Mouse (Mus musculus) ES-E14 (cell line): ENCODE results near the gene Lingo1. TPM values are rescaled to one million over a fixed set of nuclear protein-coding genes. Genes with fewer than 3 reads are reported as not detected.

Experiments
- DNase-seq: peaks from one replicate; pipeline ENCODE4 v3.0.0-alpha.2; 2013; ENCODE audit warnings: low read depth, low spot score
- H3K27ac ChIP-seq: 2 replicates; pipeline ENCODE4 v1.5.1; 2012; ENCODE audit warnings: low read depth, mild to moderate bottlenecking, low read length, moderate library complexity, mixed read lengths; ENCODE audit not compliant: poor library complexity, insufficient read depth, severe bottlenecking
- H3K36me3 ChIP-seq: 2 replicates; pipeline ENCODE4 v1.6.1; 2012; ENCODE audit warnings: mild to moderate bottlenecking, low read length, moderate library complexity, mixed read lengths; ENCODE audit not compliant: control insufficient read depth, poor library complexity, insufficient read depth, severe bottlenecking
- H3K4me1 ChIP-seq, 2 experiments: fragments of 150-350 bp in 1 of 2; sonication (generic) in 1 of 2; 2 replicates each; pipeline ENCODE4 v1.6.1; 2012; ENCODE audit warnings: low read length in 2 of 2, mild to moderate bottlenecking in 1 of 2, mixed read lengths in 1 of 2; ENCODE audit not compliant: control insufficient read depth in 2 of 2, insufficient read depth in 2 of 2, poor library complexity in 1 of 2
- H3K4me3 ChIP-seq, 2 experiments: fragments of 150-350 bp in 1 of 2; sonication (generic) in 1 of 2; 2 replicates each; pipeline ENCODE4 v1.5.1; 2012; ENCODE audit warnings: low read length in 2 of 2, low read depth in 1 of 2, mild to moderate bottlenecking in 1 of 2, mixed read lengths in 1 of 2; ENCODE audit not compliant: insufficient read depth in 1 of 2, poor library complexity in 1 of 2, severe bottlenecking in 1 of 2
- H3K9ac ChIP-seq: 2 replicates; pipeline ENCODE4 v1.6.1; 2012; ENCODE audit warnings: low read depth, mild to moderate bottlenecking, low read length, mixed read lengths; ENCODE audit not compliant: poor library complexity, insufficient read depth, severe bottlenecking
- H3K9me3 ChIP-seq: fragments of 150-350 bp; sonication (generic); 2 replicates; pipeline ENCODE4 v1.6.1; 2012; ENCODE audit warnings: low read depth, mild to moderate bottlenecking, low read length; ENCODE audit not compliant: control insufficient read depth, insufficient read depth
- CHD2 ChIP-seq: IDR thresholded peaks from 2 replicates; pipeline ENCODE4 v1.6.1; 2014; ENCODE audit warnings: mild to moderate bottlenecking, low read depth, low read length, inconsistent platforms
- HCFC1 ChIP-seq: IDR thresholded peaks from 2 replicates; pipeline ENCODE4 v1.6.1; 2012; ENCODE audit warnings: low read length, inconsistent platforms, borderline replicate concordance; ENCODE audit not compliant: insufficient read depth
- MAFK ChIP-seq: IDR thresholded peaks from 2 replicates; pipeline ENCODE4 v1.6.1; 2014; ENCODE audit warnings: mild to moderate bottlenecking, low read depth, low read length, inconsistent platforms; ENCODE audit not compliant: insufficient read depth
- ZC3H11A ChIP-seq: IDR thresholded peaks from 2 replicates; pipeline ENCODE4 v1.6.1; 2012; ENCODE audit warnings: low read depth, mild to moderate bottlenecking, inconsistent platforms, low read length, borderline replicate concordance
- ZNF384 ChIP-seq: IDR thresholded peaks from 2 replicates; pipeline ENCODE4 v1.6.1; 2012; ENCODE audit warnings: low read depth, low read length, inconsistent platforms
- in situ Hi-C, 2 experiments: fragments of 600-800 bp; cut with MboI; formaldehyde crosslinking; loops; one replicate each; pipeline ENCODE4 v1.15.1; 2025; ENCODE audit warnings: low sequenced_read_pairs in 2 of 2, inconsistent platforms in 1 of 2; ENCODE audit not compliant: unreplicated experiment in 2 of 2
- total RNA-seq: library from RNA; depleted of rRNA; stranded (reverse); fragments of 300-350 nt; gene quantifications from 2 replicates; pipeline ENCODE4 v1.2.3, GENCODE M21; 2012

Lingo1 gene
- total RNA-seq, 1 experiment, result 1.3 TPM

DNA sequence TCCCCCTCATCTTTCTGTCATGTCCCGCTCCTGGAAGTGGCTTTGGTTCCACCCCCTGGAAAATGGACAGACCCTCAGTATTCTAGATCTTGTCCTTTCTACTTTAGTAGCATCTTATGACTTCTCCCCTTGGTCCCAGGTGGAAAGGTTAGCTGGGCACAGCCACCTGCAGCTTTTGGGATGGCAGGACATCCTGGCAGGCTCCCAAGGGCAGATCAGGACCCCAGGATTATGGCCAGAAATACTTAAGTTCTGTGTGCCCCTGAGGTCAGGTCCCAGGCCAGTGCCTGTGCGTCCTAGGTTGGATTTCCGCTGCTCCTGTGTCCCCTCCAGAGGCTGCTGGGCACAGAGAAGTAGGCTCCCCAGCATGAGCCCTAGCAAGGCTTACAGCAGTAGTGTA lies 180.2 kb downstream of the Lingo1 start:
- peaks cover 0 to 15% of the 10 kb centered on the region in 2 experiments; a peak in 1 of 4 replicates for H3K4me1 ChIP-seq
- H3K27ac ChIP-seq, result no peak overlapping the region
- DNase-seq, result no peak
- H3K4me3 ChIP-seq, result no peak overlapping the region
- no peak for TF ChIP-seq ZC3H11A
- no peak for TF ChIP-seq ZNF384
- TF ChIP-seq MAFK, result no peak
- no peak for TF ChIP-seq CHD2
- no peak for TF ChIP-seq HCFC1
- in situ Hi-C loops, result no loop called here
- no peak overlapping the region for H3K9ac ChIP-seq
- H3K36me3 ChIP-seq, result no peaks in the 10 kb centered on the region
- no peaks in the 10 kb centered on the region for H3K9me3 ChIP-seq

DNA sequence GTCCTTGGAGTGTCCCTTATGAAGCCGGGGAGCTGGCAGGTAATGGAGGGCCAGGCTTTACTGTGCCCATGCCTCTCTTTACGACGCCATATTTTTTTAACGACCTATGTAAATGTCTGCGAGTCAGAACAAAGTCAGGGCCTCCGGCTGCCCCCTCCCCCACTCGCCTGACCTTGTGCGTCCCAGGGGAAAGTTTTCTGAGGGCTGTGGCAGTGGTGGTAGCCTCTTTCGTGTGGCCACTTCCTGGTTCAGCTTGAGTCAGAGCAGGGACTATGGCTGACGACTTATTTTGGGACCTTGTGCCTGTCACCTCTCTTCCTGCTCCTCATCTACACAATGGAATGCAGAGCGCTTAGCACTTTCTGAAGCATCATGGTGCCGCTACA lies 183.5 kb downstream of the Lingo1 start:
- DNase-seq, result no peak
- H3K9ac ChIP-seq, result no peak overlapping the region
- H3K9me3 ChIP-seq, result no peaks in the 10 kb centered on the region
- peaks cover 0 to 8% of the 10 kb centered on the region in 2 experiments; a peak in 1 of 4 replicates for H3K4me1 ChIP-seq
- H3K4me3 ChIP-seq, result no peak overlapping the region
- in situ Hi-C loops, result no loop called here
- H3K27ac ChIP-seq, result no peak overlapping the region
- no peaks in the 10 kb centered on the region for H3K36me3 ChIP-seq
- no peak for TF ChIP-seq ZC3H11A

DNA sequence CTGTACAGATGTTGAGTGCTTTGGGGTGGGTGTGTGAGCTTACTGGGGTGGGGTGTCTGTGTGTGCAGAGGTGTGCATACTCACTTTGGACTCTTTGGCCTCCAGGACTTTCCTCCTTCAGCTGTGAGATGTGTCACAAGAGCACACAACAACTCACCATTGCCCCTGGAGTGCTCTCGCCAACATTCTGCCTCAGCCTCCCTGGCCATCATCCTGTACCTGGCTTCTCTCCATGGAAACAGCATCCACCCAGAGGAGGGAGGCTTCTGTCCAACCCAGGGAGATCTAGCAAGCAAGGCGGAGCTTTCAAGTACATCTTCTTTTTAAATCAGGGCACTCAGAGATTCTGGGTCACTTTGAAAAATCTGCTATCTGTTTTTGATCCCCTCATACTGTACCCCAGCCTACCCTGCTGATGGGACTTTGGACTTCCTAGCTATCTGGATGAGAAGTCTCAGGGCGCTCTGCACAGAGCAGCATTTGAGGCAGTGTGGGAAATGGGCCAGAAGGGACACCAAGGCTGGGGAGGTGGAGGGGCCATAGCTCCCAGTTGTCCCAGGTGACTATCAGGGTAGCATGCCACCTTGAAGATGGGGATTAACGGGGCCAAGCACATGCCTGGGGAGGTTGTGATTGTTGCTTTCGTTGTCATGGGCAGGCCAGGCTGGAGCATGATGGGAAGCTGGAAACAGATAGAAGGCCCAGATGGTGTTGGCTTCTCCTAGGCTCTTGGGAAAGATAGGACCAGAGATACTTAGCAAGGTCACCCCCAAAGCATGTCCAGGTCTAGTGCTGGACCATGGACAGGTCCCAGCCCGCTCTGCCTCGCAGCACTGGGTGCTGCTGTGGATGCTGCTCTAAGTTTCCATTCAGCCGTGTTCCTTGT lies 184.1 kb downstream of the Lingo1 start:
- Histone ChIP-seq H3K4me3 (no peak overlapping the region), H3K36me3 (no peaks in the 10 kb centered on the region), H3K4me1 (peaks cover under 1 to 13% of the 10 kb centered on the region in 2 experiments; a peak in 2 of 4 replicates), H3K9me3 (no peaks in the 10 kb centered on the region), H3K27ac (no peak overlapping the region), H3K9ac (no peak overlapping the region)
- no peak for DNase-seq
- in situ Hi-C loops, result no loop called here
- TF ChIP-seq ZNF384 (no peak), MAFK (no peak), ZC3H11A (no peak), HCFC1 (no peak), CHD2 (no peak)

DNA sequence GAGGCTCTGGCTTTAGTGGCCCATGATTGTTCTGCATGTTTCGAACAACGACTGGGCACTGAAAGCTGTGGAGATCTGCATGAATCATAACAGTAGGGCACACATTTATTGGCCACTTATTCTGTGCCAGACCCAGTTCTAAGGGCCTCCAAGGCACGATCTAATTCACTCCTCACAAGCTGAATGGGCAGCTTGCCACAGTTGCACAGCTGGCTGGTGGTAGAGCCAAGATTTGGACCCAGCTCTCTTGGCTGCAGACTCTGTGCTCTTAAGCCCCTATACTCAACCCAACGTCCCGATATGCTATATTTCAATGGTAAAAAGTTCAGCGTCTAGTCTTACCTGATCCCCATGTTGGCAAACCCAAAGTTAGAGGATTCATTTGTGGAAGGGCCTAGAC lies 185.3 kb downstream of the Lingo1 start:
- in situ Hi-C loops, result no loop called here
- Histone ChIP-seq H3K4me1 (peaks cover 3 to 18% of the 10 kb centered on the region in 2 experiments; a peak in 2 of 4 replicates), H3K9me3 (no peaks in the 10 kb centered on the region), H3K27ac (no peak overlapping the region), H3K36me3 (no peaks in the 10 kb centered on the region), H3K9ac (no peak overlapping the region), H3K4me3 (no peak overlapping the region)
- DNase-seq, result no peak
- TF ChIP-seq HCFC1, result no peak
- TF ChIP-seq ZC3H11A, result no peak
- no peak for TF ChIP-seq CHD2
- no peak for TF ChIP-seq ZNF384
- TF ChIP-seq MAFK, result no peak

DNA sequence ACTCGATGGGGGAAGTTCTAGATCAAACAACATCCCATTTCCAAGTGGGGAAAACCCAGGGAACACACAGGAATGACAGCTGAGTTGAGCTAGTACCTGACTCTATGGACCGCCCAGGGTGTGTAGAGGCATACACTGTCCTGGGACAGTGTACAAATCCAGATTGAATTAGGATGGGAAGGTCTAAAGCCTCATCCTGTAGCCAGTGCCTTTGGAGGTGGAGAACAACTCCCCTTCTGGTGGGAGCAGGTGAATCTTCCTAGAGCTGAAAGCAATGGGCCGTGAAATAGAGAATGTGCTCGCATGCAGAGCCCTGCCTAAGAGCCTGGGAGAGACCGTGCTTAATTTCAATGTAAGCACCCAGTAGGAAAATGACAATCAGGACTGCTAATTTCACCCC lies 185.8 kb downstream of the Lingo1 start:
- Histone ChIP-seq H3K27ac (no peak overlapping the region), H3K36me3 (no peaks in the 10 kb centered on the region), H3K9ac (no peak overlapping the region), H3K4me3 (no peak overlapping the region), H3K4me1 (peaks cover 3 to 18% of the 10 kb centered on the region in 2 experiments; a peak in 2 of 4 replicates), H3K9me3 (no peaks in the 10 kb centered on the region)
- no peak for DNase-seq
- TF ChIP-seq ZNF384 (no peak), CHD2 (no peak), MAFK (no peak), ZC3H11A (no peak), HCFC1 (no peak)
- in situ Hi-C loops, result no loop called here
